Mouse (Mus musculus) spleen, adult 2 months (tissue): ENCODE measurements around the gene Cnnm3. TPM values are rescaled to one million over a fixed set of nuclear protein-coding genes. Genes with fewer than 3 reads are reported as not detected.
A peak's percentile ranks its signal among the peaks of the same experiment; 100 is the strongest.

Experiments
- DNase-seq, 2 experiments: peaks; one replicate each; pipeline versions ENCODE4 v3.0.0 to v3.0.0-alpha.2; 2012 to 2021; ENCODE audit warnings: low spot score in 2 of 2, low read depth in 1 of 2
- H3K27ac ChIP-seq: fragments of 200-500 bp; 2 replicates; pipeline ENCODE4 v1.5.1; 2012; ENCODE audit warnings: low read length, inconsistent platforms; ENCODE audit not compliant: insufficient read depth
- H3K27me3 ChIP-seq: fragments of 200-500 bp; 2 replicates; pipeline ENCODE4 v1.6.1; 2012; ENCODE audit warnings: mild to moderate bottlenecking, moderate library complexity, low read length, inconsistent platforms; ENCODE audit not compliant: control insufficient read depth, insufficient read depth
- H3K36me3 ChIP-seq: fragments of 200-500 bp; 2 replicates; pipeline ENCODE4 v1.6.1; 2012; ENCODE audit warnings: mild to moderate bottlenecking, low read length, inconsistent platforms; ENCODE audit not compliant: control insufficient read depth, insufficient read depth
- H3K4me1 ChIP-seq: fragments of 200-500 bp; 2 replicates; pipeline ENCODE4 v1.6.1; 2011; ENCODE audit warnings: inconsistent platforms; ENCODE audit not compliant: control insufficient read depth, insufficient read depth, insufficient read length
- H3K4me3 ChIP-seq: fragments of 200-500 bp; 2 replicates; pipeline ENCODE4 v1.5.1; 2011; ENCODE audit warnings: mild to moderate bottlenecking, inconsistent platforms; ENCODE audit not compliant: insufficient read depth, insufficient read length; ENCODE audit errors: extremely low read depth
- CTCF ChIP-seq: fragments of 200-500 bp; IDR thresholded peaks from 2 replicates; pipeline ENCODE4 v1.5.1; 2011; ENCODE audit warnings: mild to moderate bottlenecking, inconsistent platforms; ENCODE audit not compliant: insufficient read depth, insufficient read length, insufficient replicate concordance; ENCODE audit errors: extremely low read depth
- POLR2A ChIP-seq: fragments of 200-500 bp; IDR thresholded peaks from 2 replicates; pipeline ENCODE4 v1.6.1; 2011; ENCODE audit warnings: low read depth, low read length, inconsistent platforms
- WGBS: fragments of 180-500 bp; shearing (Covaris S2); methylation state at CpG from one replicate; pipeline ENCODE4 v1.1.7; 2018; 5-methylcytosine and 5-hydroxymethylcytosine counted together
- polyA plus RNA-seq: library from polyadenylated mRNA; depleted of rRNA; stranded (reverse); fragments of >200 nt; gene quantifications from 2 replicates; pipeline ENCODE4 v1.2.3, GENCODE M21; 2012

Gene Cnnm3
- polyA plus RNA-seq, 1 experiment = 18.4 TPM

GRCm38 (mm10) chr1:36569694-36570276 lies 58.1 kb downstream of the Cnnm3 start:
- Histone ChIP-seq H3K27ac (peak overlapping the region; percentile 56), H3K36me3 (no peaks in the 10 kb centered on the region), H3K27me3 (no peaks in the 10 kb centered on the region), H3K4me3 (no peak overlapping the region), H3K4me1 (no peaks in the 10 kb centered on the region; the same call in 1 of the 2 replicates)
- TF ChIP-seq CTCF (no peak), POLR2A (no peak)
- 66% methylated on average over 7 of the region's 7 CpGs for WGBS
- DNase-seq = no peak

GRCm38 (mm10) chr1:36570320-36570719 lies 58.7 kb downstream of the Cnnm3 start:
- 93% methylated on average over 5 of the region's 5 CpGs for WGBS
- Histone ChIP-seq H3K27me3 (no peaks in the 10 kb centered on the region), H3K27ac (peak overlapping the region; percentile 56), H3K4me1 (no peaks in the 10 kb centered on the region; the same call in 1 of the 2 replicates), H3K36me3 (no peaks in the 10 kb centered on the region), H3K4me3 (no peak overlapping the region)
- no peak for DNase-seq
- TF ChIP-seq POLR2A = no peak
- no peak for TF ChIP-seq CTCF

- no peaks in the 10 kb centered on the region for H3K27me3 ChIP-seq
- no peak for TF ChIP-seq POLR2A
- no peak for TF ChIP-seq CTCF
- H3K4me3 ChIP-seq = no peak overlapping the region
- WGBS = 31% methylated on average over 6 of the region's 6 CpGs
- H3K36me3 ChIP-seq = no peaks in the 10 kb centered on the region
- peak overlapping the region; percentile 22 for H3K27ac ChIP-seq
- no peak for DNase-seq
- H3K4me1 ChIP-seq = no peaks in the 10 kb centered on the region; the same call in 1 of the 2 replicates
These were observed 60.0 kb downstream of the Cnnm3 start for GRCm38 (mm10) chr1:36571627-36572026.

GRCm38 (mm10) chr1:36572140-36572700 lies 60.6 kb downstream of the Cnnm3 start:
- H3K4me1 ChIP-seq = no peaks in the 10 kb centered on the region; the same call in 1 of the 2 replicates
- 64% methylated on average over 2 of the region's 2 CpGs for WGBS
- TF ChIP-seq CTCF (no peak), POLR2A (no peak)
- no peak for DNase-seq
- no peak overlapping the region for H3K4me3 ChIP-seq
- no peaks in the 10 kb centered on the region for H3K36me3 ChIP-seq
- H3K27ac ChIP-seq = peak overlapping the region; percentile 22
- H3K27me3 ChIP-seq = no peaks in the 10 kb centered on the region

- Histone ChIP-seq H3K27me3 (no peaks in the 10 kb centered on the region), H3K4me1 (no peaks in the 10 kb centered on the region; the same call in 1 of the 2 replicates), H3K36me3 (no peaks in the 10 kb centered on the region), H3K4me3 (no peak overlapping the region), H3K27ac (0 out of 2 replicates have a peak overlapping the region, but pooled peaks have one; percentile 22)
- TF ChIP-seq POLR2A = no peak
- no peak for DNase-seq
- WGBS = 83% methylated on average over 1 of the region's 1 CpGs
These were observed 61.0 kb downstream of the Cnnm3 start for GRCm38 (mm10) chr1:36572709-36573108.

GRCm38 (mm10) chr1:36573524-36573923 lies 61.9 kb downstream of the Cnnm3 start:
- Histone ChIP-seq H3K4me1 (no peaks in the 10 kb centered on the region; the same call in 1 of the 2 replicates), H3K4me3 (no peak overlapping the region), H3K36me3 (no peaks in the 10 kb centered on the region), H3K27ac (no peak overlapping the region), H3K27me3 (no peaks in the 10 kb centered on the region)
- WGBS = 85% methylated on average over 8 of the region's 8 CpGs
- no peak for DNase-seq
- TF ChIP-seq CTCF (no peak), POLR2A (no peak)

GRCm38 (mm10) chr1:36574196-36574955 lies 62.7 kb downstream of the Cnnm3 start:
- Histone ChIP-seq H3K4me3 (no peak overlapping the region), H3K27ac (no peak overlapping the region), H3K27me3 (no peaks in the 10 kb centered on the region), H3K36me3 (no peaks in the 10 kb centered on the region), H3K4me1 (no peaks in the 10 kb centered on the region; the same call in 1 of the 2 replicates)
- 87% methylated on average over 5 of the region's 5 CpGs for WGBS
- no peak for TF ChIP-seq CTCF
- TF ChIP-seq POLR2A = no peak
- DNase-seq = no peak
